Mouse (Mus musculus) megakaryocyte-erythroid progenitor cell, adult 5-6 weeks (primary cell): ENCODE measurements around the gene Arhgef39. TPM values are rescaled to one million over a fixed set of nuclear protein-coding genes. Genes with fewer than 3 reads are reported as not detected.

ENCODE experiments used
- ATAC-seq: replicated peaks from 2 replicates; pipeline ENCODE4 v1.8.0; 2016; ENCODE audit warnings: mild to moderate bottlenecking, inconsistent platforms; ENCODE audit not compliant: severe bottlenecking, poor library complexity, low FRiP score, low TSS enrichment
- total RNA-seq, 2 experiments: library from RNA; stranded (forward) in 1 of 2; stranded (reverse) in 1 of 2; fragments of 200-1000, 215-1000 nt in 1 of 2; fragments of >200 nt in 1 of 2; fragmentation: Nextera tagmentation in 1 of 2; gene quantifications; 2 replicates each; pipeline ENCODE4 v1.2.3; 2014 to 2017

Gene Arhgef39
- total RNA-seq (2014; fragmentation: Nextera tagmentation) (44.3 and 50.3 TPM in 2 replicates), total RNA-seq (2017) (27.2 and 32.7 TPM in 2 replicates)

GRCm38 (mm10) chr4:43499407-43500333 lies at the start of gene Arhgef39:
Gene Arhgef39 (minus strand): TSS chr4:43499695.
- ATAC-seq: peak; percentile 71

GRCm38 (mm10) chr4:43549055-43549454 lies 49.6 kb upstream of the Arhgef39 start:
- no peak for ATAC-seq

- ATAC-seq: no peak
These were observed 47.7 kb upstream of the Arhgef39 start for GRCm38 (mm10) chr4:43547160-43547559.

- no peak for ATAC-seq
These were observed 47.0 kb upstream of the Arhgef39 start for GRCm38 (mm10) chr4:43546375-43547047.

- ATAC-seq: no peak
These were observed 42.5 kb upstream of the Arhgef39 start for GRCm38 (mm10) chr4:43542044-43542443.

- ATAC-seq: no peak
These were observed 36.5 kb upstream of the Arhgef39 start for GRCm38 (mm10) chr4:43536031-43536430.

- no peak for ATAC-seq
These were observed 36.1 kb upstream of the Arhgef39 start for GRCm38 (mm10) chr4:43535628-43536027.

- no peak for ATAC-seq
These were observed 33.8 kb upstream of the Arhgef39 start for GRCm38 (mm10) chr4:43533270-43533669.

- peak; percentile 70 for ATAC-seq
These were observed 31.1 kb upstream of the Arhgef39 start for GRCm38 (mm10) chr4:43530581-43530980.

GRCm38 (mm10) chr4:43530081-43530501 lies 30.6 kb upstream of the Arhgef39 start:
- no peak for ATAC-seq

- no peak for ATAC-seq
These were observed 29.0 kb upstream of the Arhgef39 start for GRCm38 (mm10) chr4:43528487-43528886.

GRCm38 (mm10) chr4:43527880-43528279 lies 28.4 kb upstream of the Arhgef39 start:
- ATAC-seq: no peak

- peak; percentile 46 for ATAC-seq
These were observed 20.5 kb upstream of the Arhgef39 start for GRCm38 (mm10) chr4:43519956-43520355.

GRCm38 (mm10) chr4:43519551-43519950 lies 20.1 kb upstream of the Arhgef39 start:
- ATAC-seq: no peak

- peak; percentile 28; the same call in 1 of the 2 replicates for ATAC-seq
These were observed 16.5 kb upstream of the Arhgef39 start for GRCm38 (mm10) chr4:43515764-43516708.

GRCm38 (mm10) chr4:43513791-43514190 lies 14.3 kb upstream of the Arhgef39 start:
- no peak for ATAC-seq

GRCm38 (mm10) chr4:43513300-43513699 lies 13.8 kb upstream of the Arhgef39 start:
- ATAC-seq: no peak

- no peak for ATAC-seq
These were observed 13.2 kb upstream of the Arhgef39 start for GRCm38 (mm10) chr4:43512653-43513052.

- ATAC-seq: no peak
These were observed 12.4 kb upstream of the Arhgef39 start for GRCm38 (mm10) chr4:43511675-43512454.
